Mouse (Mus musculus) CH12.LX (cell line): ENCODE results near the gene Khdc1b. TPM values are rescaled to one million over a fixed set of nuclear protein-coding genes. Genes with fewer than 3 reads are reported as not detected.

ENCODE experiments used
- DNase-seq: peaks from one replicate; pipeline ENCODE4 v3.0.0-alpha.2; 2013; ENCODE audit errors: extremely low read depth
- H3K27ac ChIP-seq: 2 replicates; pipeline ENCODE4 v1.5.1; 2012; ENCODE audit warnings: low read depth, mild to moderate bottlenecking, control low read depth, moderate library complexity; ENCODE audit not compliant: insufficient read depth
- H3K27me3 ChIP-seq: replicated peaks from 2 replicates; pipeline ENCODE3; 2012; ENCODE audit warnings: inconsistent platforms
- H3K36me3 ChIP-seq, 2 experiments: replicated peaks in 1 of 2; 2 replicates each; pipeline versions ENCODE3 to v1.6.1; 2012; ENCODE audit warnings: inconsistent platforms in 1 of 2, low read length in 1 of 2, mild to moderate bottlenecking in 1 of 2, mixed read lengths in 1 of 2, moderate library complexity in 1 of 2; ENCODE audit not compliant: control insufficient read depth in 1 of 2, insufficient read depth in 1 of 2
- H3K4me1 ChIP-seq, 2 experiments: 2 replicates each; pipeline ENCODE4 v1.6.1; 2012; ENCODE audit warnings: inconsistent platforms in 1 of 2, moderate library complexity in 1 of 2; ENCODE audit not compliant: insufficient read depth in 2 of 2, control insufficient read depth in 1 of 2
- H3K4me2 ChIP-seq: 2 replicates; pipeline ENCODE4 v1.6.1; 2012; ENCODE audit warnings: low read depth, mild to moderate bottlenecking, control low read depth; ENCODE audit not compliant: poor library complexity, insufficient read depth, severe bottlenecking
- H3K4me3 ChIP-seq, 3 experiments: fragments of 150-350 bp in 1 of 3; sonication (generic) in 1 of 3; replicated peaks in 1 of 3; 2 replicates each; pipeline versions ENCODE3 to v1.5.1; 2011 to 2012; ENCODE audit warnings: low read depth in 2 of 3, low read length in 2 of 3, mild to moderate bottlenecking in 2 of 3, moderate library complexity in 2 of 3, control low read depth in 1 of 3, improper control_type of control experiment in 1 of 3, inconsistent platforms in 1 of 3, mixed read lengths in 1 of 3; ENCODE audit not compliant: poor library complexity in 1 of 3
- H3K79me2 ChIP-seq: replicated peaks from 2 replicates; pipeline ENCODE4 v1.6.1; 2012; ENCODE audit warnings: mild to moderate bottlenecking, moderate library complexity; ENCODE audit not compliant: control insufficient read depth, poor library complexity, insufficient read depth, severe bottlenecking; ENCODE audit errors: extremely low read depth
- H3K9ac ChIP-seq: 2 replicates; pipeline ENCODE4 v1.6.1; 2012; ENCODE audit warnings: low read depth, mild to moderate bottlenecking, control low read depth, moderate library complexity; ENCODE audit not compliant: insufficient read depth
- H3K9me3 ChIP-seq: replicated peaks from 2 replicates; pipeline ENCODE3; 2012; ENCODE audit warnings: low read length, inconsistent platforms, mixed read lengths
- BHLHE40 ChIP-seq: IDR thresholded peaks from 2 replicates; pipeline ENCODE4 v1.6.1; 2011; ENCODE audit warnings: mild to moderate bottlenecking, low read depth, low read length, improper control_type of control experiment
- CHD2 ChIP-seq: IDR thresholded peaks from 2 replicates; pipeline ENCODE4 v1.6.1; 2011; ENCODE audit warnings: low read length, improper control_type of control experiment
- CTCF ChIP-seq, 2 experiments: IDR thresholded peaks in 1 of 2; conservative IDR thresholded peaks in 1 of 2; 2 replicates each; pipeline ENCODE4 v1.5.1; 2011 to 2012; ENCODE audit warnings: low read depth in 2 of 2, low read length in 2 of 2, improper control_type of control experiment in 1 of 2, inconsistent platforms in 1 of 2, mild to moderate bottlenecking in 1 of 2, moderate library complexity in 1 of 2
- ELF1 ChIP-seq: IDR thresholded peaks from 2 replicates; pipeline ENCODE4 v1.6.1; 2014; ENCODE audit warnings: low read depth, mild to moderate bottlenecking, inconsistent platforms, low read length, improper control_type of control experiment
- EP300 ChIP-seq: IDR thresholded peaks from 2 replicates; pipeline ENCODE4 v1.6.1; 2011; ENCODE audit warnings: low read length, improper control_type of control experiment
- ETS1 ChIP-seq: conservative IDR thresholded peaks from 2 replicates; pipeline ENCODE4 v1.6.1; 2012; ENCODE audit warnings: low read depth, mild to moderate bottlenecking, inconsistent platforms, low read length, improper control_type of control experiment, moderate library complexity
- IRF4 ChIP-seq: IDR thresholded peaks from 2 replicates; pipeline ENCODE4 v1.6.1; 2014; ENCODE audit warnings: low read depth, mild to moderate bottlenecking, inconsistent platforms, low read length, improper control_type of control experiment
- JUN ChIP-seq: IDR thresholded peaks from 2 replicates; pipeline ENCODE4 v1.6.1; 2011; ENCODE audit warnings: low read depth, mild to moderate bottlenecking, low read length, improper control_type of control experiment, moderate library complexity; ENCODE audit not compliant: insufficient read depth
- JUND ChIP-seq: conservative IDR thresholded peaks from 2 replicates; pipeline ENCODE4 v1.6.1; 2011; ENCODE audit warnings: low read depth, low read length, improper control_type of control experiment
- MAX ChIP-seq: IDR thresholded peaks from 2 replicates; pipeline ENCODE4 v1.6.1; 2011; ENCODE audit warnings: low read length, improper control_type of control experiment
- MAZ ChIP-seq: IDR thresholded peaks from 2 replicates; pipeline ENCODE4 v1.6.1; 2012; ENCODE audit warnings: low read depth, mild to moderate bottlenecking, inconsistent platforms, low read length, improper control_type of control experiment, moderate library complexity
- MEF2A ChIP-seq: IDR thresholded peaks from 2 replicates; pipeline ENCODE4 v1.6.1; 2014; ENCODE audit warnings: low read depth, mild to moderate bottlenecking, inconsistent platforms, low read length, improper control_type of control experiment, borderline replicate concordance
- MYC ChIP-seq: IDR thresholded peaks from 2 replicates; pipeline ENCODE4 v1.6.1; 2011; ENCODE audit warnings: low read depth, mild to moderate bottlenecking, improper control_type of control experiment, low read length
- NRF1 ChIP-seq: IDR thresholded peaks from 2 replicates; pipeline ENCODE4 v1.6.1; 2014; ENCODE audit warnings: low read depth, mild to moderate bottlenecking, inconsistent platforms, low read length, improper control_type of control experiment, moderate library complexity
- PAX5 ChIP-seq: IDR thresholded peaks from 2 replicates; pipeline ENCODE4 v1.6.1; 2012; ENCODE audit warnings: low read length, inconsistent platforms, mixed read lengths
- RAD21 ChIP-seq: IDR thresholded peaks from 2 replicates; pipeline ENCODE4 v1.6.1; 2011; ENCODE audit warnings: low read depth, mild to moderate bottlenecking, low read length, improper control_type of control experiment, moderate library complexity
- RCOR1 ChIP-seq: conservative IDR thresholded peaks from 2 replicates; pipeline ENCODE4 v1.6.1; 2012; ENCODE audit warnings: low read depth, mild to moderate bottlenecking, inconsistent platforms, low read length, improper control_type of control experiment
- SMC3 ChIP-seq: IDR thresholded peaks from 2 replicates; pipeline ENCODE4 v1.6.1; 2011; ENCODE audit warnings: low read depth, low read length, improper control_type of control experiment
- TCF12 ChIP-seq: IDR thresholded peaks from 2 replicates; pipeline ENCODE4 v1.6.1; 2014; ENCODE audit warnings: low read depth, mild to moderate bottlenecking, inconsistent platforms, low read length, improper control_type of control experiment
- USF2 ChIP-seq: conservative IDR thresholded peaks from 2 replicates; pipeline ENCODE4 v1.6.1; 2011; ENCODE audit warnings: low read depth, low read length, improper control_type of control experiment
- ZKSCAN1 ChIP-seq: IDR thresholded peaks from 2 replicates; pipeline ENCODE4 v1.6.1; 2012; ENCODE audit warnings: low read depth, inconsistent platforms, low read length, improper control_type of control experiment, borderline replicate concordance
- ZNF384 ChIP-seq: IDR thresholded peaks from 2 replicates; pipeline ENCODE4 v1.6.1; 2012; ENCODE audit warnings: low read depth, low read length, improper control_type of control experiment, inconsistent platforms
- dilution Hi-C: fragments of 300-500 bp; cut with MboI; formaldehyde crosslinking; loops from 2 replicates; pipeline ENCODE4 v1.14.3; 2020; ENCODE audit warnings: low sequenced_read_pairs; ENCODE audit not compliant: extremely low pct_unique_long_range_greater_than_20kb, extremely low pct_ligation_motif_present
- in situ Hi-C: fragments of 300-500 bp; cut with MboI; formaldehyde crosslinking; loops from 3 replicates; pipeline ENCODE4 v1.14.3; 2019; ENCODE audit warnings: low sequenced_read_pairs, low pct_ligation_motif_present, low pct_unique_long_range_greater_than_20kb, mixed read lengths
- polyA plus RNA-seq: library from polyadenylated mRNA; unstranded; fragments of >175 nt; gene quantifications from 2 replicates; pipeline ENCODE4 v1.2.1, GENCODE M21; 2012; ENCODE audit warnings: low read depth; ENCODE audit not compliant: insufficient read length
- total RNA-seq, 2 experiments: library from RNA; depleted of rRNA; stranded (reverse); fragments of 300-350 nt in 1 of 2; fragments of >200 nt in 1 of 2; gene quantifications; 2 replicates each; pipeline ENCODE4 v1.2.3; 2012 to 2014

The Khdc1b gene
- total and polyA plus RNA-seq, 3 experiments, result not detected

DNA sequence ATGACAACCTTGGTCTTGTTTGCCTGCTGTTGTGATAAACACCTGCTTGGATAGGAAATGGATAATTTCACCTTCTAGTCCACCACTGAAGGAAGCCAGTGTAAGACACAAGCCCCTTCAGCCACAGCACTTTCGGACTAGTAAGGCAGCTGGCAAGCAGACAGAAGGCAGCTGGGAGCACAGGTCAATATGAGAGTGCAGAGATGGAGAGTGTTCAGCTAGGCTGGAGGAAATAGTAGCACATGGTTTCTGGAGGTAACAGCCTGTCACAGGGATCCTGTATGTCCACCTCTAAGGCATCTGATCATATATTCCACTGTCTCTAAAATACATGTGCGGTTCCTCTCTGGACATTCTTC is 28.8 kb downstream of the Khdc1b start:
- dilution Hi-C loops, result no loop called here
- no peak overlapping the region for H3K9ac ChIP-seq
- H3K4me2 ChIP-seq, result no peak overlapping the region
- H3K27me3 ChIP-seq, result no peaks in the 10 kb centered on the region
- TF ChIP-seq ZNF384 (no peak), NRF1 (no peak)
- no peaks in the 10 kb centered on the region for H3K36me3 ChIP-seq
- in situ Hi-C loops, result loop anchor here (10.0 kb wide), 1 partner anchor 853 kb away; no protein-coding TSS in a partner anchor
- DNase-seq, result no peak
- H3K9me3 ChIP-seq, result no peaks in the 10 kb centered on the region
- no peaks in the 10 kb centered on the region for H3K79me2 ChIP-seq
- peaks cover 0 to 6% of the 10 kb centered on the region in 2 experiments; a peak in 1 of 4 replicates for H3K4me1 ChIP-seq
- no peak overlapping the region for H3K4me3 ChIP-seq
- H3K27ac ChIP-seq, result no peak overlapping the region

- Histone ChIP-seq H3K36me3 (no peaks in the 10 kb centered on the region), H3K4me1 (peaks cover 0 to 6% of the 10 kb centered on the region in 2 experiments; a peak in 1 of 4 replicates), H3K4me3 (no peak overlapping the region), H3K27ac (no peak overlapping the region), H3K9me3 (no peaks in the 10 kb centered on the region), H3K27me3 (no peaks in the 10 kb centered on the region), H3K9ac (no peak overlapping the region), H3K4me2 (no peak overlapping the region), H3K79me2 (no peaks in the 10 kb centered on the region)
- DNase-seq, result peak; percentile 17
- in situ Hi-C loops (loop anchor here (5.0 to 10.0 kb wide), 2 partner anchors 553 to 845 kb away; no protein-coding TSS in a partner anchor), dilution Hi-C loops (no loop called here)
- TF ChIP-seq TCF12 (no peak), JUN (no peak), ELF1 (no peak), USF2 (no peak), PAX5 (no peak), CTCF (conservative IDR thresholded peaks at IDR 0.05 in 1 of 2, IDR thresholded peaks at IDR 0.05 in 1 of 2; ENCODE audit: low read depth in 2 of 2, low read length in 2 of 2) (peak in 1 of 2 experiments; percentile 53; a peak in 2 of 4 replicates), RAD21 (peak; percentile 18), SMC3 (peak; percentile 27), ZKSCAN1 (no peak)
Measured at GRCm38 (mm10) chr1:21419370-21419769, 36.0 kb downstream of the Khdc1b start.

DNA sequence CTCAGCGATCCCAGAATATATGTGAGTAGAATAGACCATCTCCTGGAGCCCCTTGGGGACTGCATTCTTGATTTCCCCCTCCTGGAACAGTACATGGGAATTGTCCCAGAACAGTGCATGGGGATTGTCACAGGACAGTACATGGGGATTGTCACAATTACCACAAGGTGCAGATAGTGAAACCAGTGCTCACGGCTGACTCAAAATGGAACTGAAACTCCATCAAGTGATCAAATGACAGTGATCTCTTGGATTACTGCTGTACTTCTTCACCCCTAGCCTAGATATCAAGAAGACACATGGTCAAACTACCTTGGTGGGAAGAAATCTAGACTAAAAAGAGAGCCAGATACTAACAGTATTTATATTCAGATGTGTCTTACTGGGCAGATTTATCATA is 42.3 kb downstream of the Khdc1b start:
- Histone ChIP-seq H3K4me2 (peak overlapping the region; percentile 12; the same call in 1 of the 2 replicates), H3K79me2 (no peaks in the 10 kb centered on the region), H3K27ac (no peak overlapping the region), H3K4me3 (no peak overlapping the region), H3K9ac (no peak overlapping the region), H3K9me3 (no peaks in the 10 kb centered on the region), H3K36me3 (no peaks in the 10 kb centered on the region), H3K27me3 (no peaks in the 10 kb centered on the region), H3K4me1 (peaks cover 0 to 14% of the 10 kb centered on the region in 2 experiments; a peak in 2 of 4 replicates)
- DNase-seq, result peak; percentile 82
- in situ Hi-C loops, result no loop called here
- TF ChIP-seq ETS1, result peak; percentile 64
- TF ChIP-seq MEF2A, result 0 out of 2 replicates have a peak, but pooled peaks have one; percentile 24
- TF ChIP-seq RAD21, result no peak; the same call in 1 of the 2 replicates
- TF ChIP-seq RCOR1, result peak; percentile 89
- TF ChIP-seq MYC, result peak; percentile 65; the same call in 1 of the 2 replicates
- no peak for TF ChIP-seq MAZ
- TF ChIP-seq JUN, result peak; percentile 79
- no peak for TF ChIP-seq TCF12
- TF ChIP-seq CHD2, result 0 out of 2 replicates have a peak, but pooled peaks have one; percentile 35
- TF ChIP-seq BHLHE40, result peak; percentile 62
- TF ChIP-seq CTCF (conservative IDR thresholded peaks at IDR 0.05 in 1 of 2, IDR thresholded peaks at IDR 0.05 in 1 of 2; ENCODE audit: low read depth in 2 of 2, low read length in 2 of 2), result no peak
- peak; percentile 98 for TF ChIP-seq IRF4
- no peak for TF ChIP-seq PAX5
- TF ChIP-seq MAX, result no peak; the same call in 1 of the 2 replicates
- TF ChIP-seq EP300, result peak; percentile 94
- peak; percentile 98 for TF ChIP-seq JUND
- dilution Hi-C loops, result no loop called here
